Mouse (Mus musculus) G1E (cell line): ENCODE measurements around the gene Krit1.
"Not testable (repeated sequence)": the region's sequence is repeated elsewhere in the genome, so short reads cannot be mapped to it uniquely, and the experiment has no call there.

Experiments
- CTCF ChIP-seq: IDR thresholded peaks from 2 replicates; pipeline ENCODE4 v1.5.1; 2012; ENCODE audit warnings: low read depth, low read length, inconsistent platforms, mixed read lengths
- GATA1 ChIP-seq: IDR thresholded peaks from 2 replicates; pipeline ENCODE4 v1.6.1; 2012; ENCODE audit warnings: borderline replicate concordance, low read length, inconsistent platforms, mixed read lengths
- POLR2AphosphoS5 ChIP-seq: IDR thresholded peaks from 2 replicates; pipeline ENCODE4 v1.6.1; 2012; ENCODE audit warnings: low read depth, low read length, inconsistent platforms; ENCODE audit not compliant: insufficient replicate concordance
- TAL1 ChIP-seq: conservative IDR thresholded peaks from 2 replicates; pipeline ENCODE4 v1.6.1; 2012; ENCODE audit warnings: low read depth, low read length, inconsistent platforms, mixed read lengths

DNA sequence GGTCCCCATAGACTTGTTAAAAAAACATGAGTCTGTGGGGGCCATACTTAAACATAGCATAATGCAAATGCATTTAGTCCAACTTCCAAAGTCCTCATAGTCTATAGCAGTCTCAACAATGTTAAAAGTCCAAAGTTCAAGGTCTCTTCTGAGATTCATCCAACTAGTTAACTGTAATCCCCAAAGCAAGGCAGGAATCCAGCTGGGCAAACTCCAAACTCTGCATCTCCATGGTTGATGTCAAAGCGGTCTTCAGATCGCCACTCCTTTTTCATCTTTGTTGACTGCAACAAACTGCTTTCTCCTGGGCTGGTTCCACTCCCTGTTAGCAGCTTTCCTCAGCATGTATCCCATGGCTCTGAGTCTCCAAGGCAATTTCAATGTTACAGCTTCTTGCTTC is 5.9 kb upstream of the Krit1 start:
- TF ChIP-seq POLR2AphosphoS5, CTCF, GATA1, TAL1: not testable (repeated sequence)
